Mouse (Mus musculus): ENCODE results near the gene Spag7.

DNA sequence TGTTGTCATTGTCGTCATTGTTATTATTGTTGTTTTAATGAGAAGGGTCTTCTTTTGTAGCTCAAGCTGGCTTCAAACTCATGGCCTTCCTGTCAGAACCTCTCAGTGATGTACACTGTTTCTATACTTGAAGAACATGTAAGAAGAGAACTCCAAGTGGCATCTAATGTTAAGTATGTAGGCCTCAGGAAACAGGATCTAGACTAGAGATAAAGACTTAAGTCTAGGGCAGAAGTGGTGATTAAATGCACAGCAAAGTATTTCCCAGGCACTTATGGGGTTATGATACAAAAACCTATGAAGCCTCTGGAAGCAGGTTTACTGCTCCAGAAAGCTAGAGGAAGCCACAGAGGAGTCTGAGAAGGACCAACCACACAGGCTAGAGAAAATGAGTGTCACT, 30.9 kb downstream of the Spag7 start:
- TF ChIP-seq POLR2A (IDR thresholded peaks at IDR 0.05; ENCODE audit: low read depth, low read length) (no peak), CTCF (IDR thresholded peaks at IDR 0.05; ENCODE audit: borderline replicate concordance, insufficient read depth, low read length) (no peak)

Measured in embryonic fibroblast, embryonic 13.5 days (primary cell).